Comparison of ENCODE assay signal across 24 mouse cellular contexts in genomic region chr14:76024641-76025040, GRCm38 (mm10). TPM values are rescaled to one million over a fixed set of nuclear protein-coding genes. Genes with fewer than 3 reads are reported as not detected.
DNase-seq lines count a peak whose midpoint lies in the region; ATAC-seq lines count a peak whose summit lies in the region.
"Had no signal": no experiment of that assay in that cellular context is flagged by ENCODE, and none has a peak within 500 bp of the region (broad histone marks: within the 10 kb centered on the region; RNA-seq: fewer than 3 reads in every experiment).

No protein-coding gene starts in this region.

- H3K9ac ChIP-seq in intestine, embryonic 15.5 days = no peak overlapping the region
- H3K9ac ChIP-seq: embryonic facial prominence, embryonic 15.5 days; heart, embryonic 13.5 days; hindbrain, embryonic 13.5 days had no signal

- H3K9me3 ChIP-seq in intestine, embryonic 15.5 days = no peaks in the 10 kb centered on the region
- H3K9me3 ChIP-seq in hindbrain, embryonic 10.5 days = no peaks in the 10 kb centered on the region
- H3K9me3 ChIP-seq: embryonic facial prominence, embryonic 15.5 days; forebrain, embryonic 10.5 days; heart, embryonic 13.5 days; hindbrain, embryonic 13.5 days had no signal

- H3K4me3 ChIP-seq in intestine, embryonic 15.5 days (replicated peaks) = no peak overlapping the region
- no peak overlapping the region for H3K4me3 ChIP-seq in hindbrain, embryonic 10.5 days
- H3K4me3 ChIP-seq: embryonic facial prominence, embryonic 15.5 days; erythroblast, embryonic 14.5 days; forebrain, embryonic 10.5 days; heart, embryonic 13.5 days; hindbrain, embryonic 13.5 days had no signal

- ATAC-seq in intestine, embryonic 15.5 days = no peak
- ATAC-seq: activated CD4-positive, CD25-positive, alpha-beta regulatory T cell, adult 4 months; forebrain, embryonic 16.5 days; hindbrain, postnatal 0 days had no signal

- H3K27ac ChIP-seq in intestine, embryonic 15.5 days = no peak overlapping the region
- no peak overlapping the region for H3K27ac ChIP-seq in hindbrain, embryonic 10.5 days
- H3K27ac ChIP-seq: embryonic facial prominence, embryonic 15.5 days; forebrain, embryonic 10.5 days; heart, embryonic 13.5 days; hindbrain, embryonic 13.5 days; hindbrain, postnatal 0 days had no signal

- WGBS in intestine, embryonic 15.5 days = 81% methylated on average over 4 of the region's 4 CpGs
- WGBS in hindbrain, embryonic 10.5 days = 93% methylated on average over 4 of the region's 4 CpGs

- H3K4me1 ChIP-seq in intestine, embryonic 15.5 days (replicated peaks) = no peaks in the 10 kb centered on the region
- H3K4me1 ChIP-seq in hindbrain, embryonic 10.5 days (replicated peaks) = no peaks in the 10 kb centered on the region; the same call in 1 of the 2 replicates
- H3K4me1 ChIP-seq: embryonic facial prominence, embryonic 15.5 days; heart, embryonic 13.5 days had no signal

- H3K36me3 ChIP-seq in intestine, embryonic 15.5 days = no peaks in the 10 kb centered on the region
- no peaks in the 10 kb centered on the region for H3K36me3 ChIP-seq in hindbrain, embryonic 10.5 days
- H3K36me3 ChIP-seq: embryonic facial prominence, embryonic 15.5 days; forebrain, embryonic 10.5 days; heart, embryonic 13.5 days; hindbrain, embryonic 13.5 days had no signal

- no peak overlapping the region for H3K4me2 ChIP-seq in intestine, embryonic 15.5 days (replicated peaks)
- H3K4me2 ChIP-seq: embryonic facial prominence, embryonic 15.5 days; heart, embryonic 13.5 days; hindbrain, embryonic 13.5 days had no signal

- DNase-seq in layer of hippocampus, adult 11-12 months (ENCODE audit: low spot score) = peak; percentile 56
- DNase-seq in layer of hippocampus, postnatal 10 days (ENCODE audit: low spot score in 2 of 2) = no peak
- DNase-seq in ES-CJ7 (ENCODE audit: low read depth, low spot score) (peak; percentile 18), R1 (ENCODE audit: low read depth, low spot score) (peak; percentile 41)
- DNase-seq in layer of hippocampus, adult 9-10 months (ENCODE audit: low spot score) = peak; percentile 41
- DNase-seq in lung, postnatal 14 days = no peak
- DNase-seq in hindbrain, embryonic 10.5 days (ENCODE audit: low spot score) = no peak
- DNase-seq: adrenal gland, adult 2 months; adrenal gland, postnatal 36 days; cerebellum, adult 11 months; cerebellum, adult 8-10 months; cerebellum, postnatal 14 days; embryo, embryonic 11 days; gastrocnemius, postnatal 25 days; heart, postnatal 36 days had no signal

- no peaks in the 10 kb centered on the region for H3K27me3 ChIP-seq in intestine, embryonic 15.5 days (replicated peaks)
- no peaks in the 10 kb centered on the region for H3K27me3 ChIP-seq in hindbrain, embryonic 10.5 days (ENCODE audit: insufficient read depth, poor library complexity, severe bottlenecking)
- H3K27me3 ChIP-seq: embryonic facial prominence, embryonic 15.5 days; heart, embryonic 13.5 days; hindbrain, embryonic 13.5 days had no signal

RNA-seq across cellular contexts. Expression of gene Gtf2f2, which starts 14.0 kb away (rescaled TPM):
- total RNA-seq in layer of hippocampus, postnatal 10 days (2021) = 10 to 100 TPM; 26.7 to 27.0 TPM
- polyA plus RNA-seq in intestine, embryonic 15.5 days (2015; fragmentation: Nextera tagmentation; extraction: Ambion mirVana) = 34.7 and 37.2 TPM in 2 replicates
- 47.8 and 56.1 TPM in 2 replicates for polyA plus RNA-seq in hindbrain, embryonic 10.5 days (2016; fragmentation: Nextera tagmentation; extraction: Ambion mirVana)

Comparison
In these comparisons a context has a peak if more than half of its experiments do, and no peak if none do; other contexts are left out.
1. DNase-seq: peak in layer of hippocampus, adult 11-12 months (single experiment), ES-CJ7 (single experiment), R1 (single experiment) and layer of hippocampus, adult 9-10 months (single experiment); none in layer of hippocampus, postnatal 10 days (0 of 2), lung, postnatal 14 days (single experiment) and hindbrain, embryonic 10.5 days (single experiment).